Mouse (Mus musculus) thymus, adult 2 months (tissue): ENCODE data around the gene Ppp3ca. TPM values are rescaled to one million over a fixed set of nuclear protein-coding genes. Genes with fewer than 3 reads are reported as not detected.
A peak's percentile ranks its signal among the peaks of the same experiment; 100 is the strongest.

Source experiments
- DNase-seq: peaks from one replicate; pipeline ENCODE4 v3.0.0; 2021
- H3K27ac ChIP-seq: fragments of 200-500 bp; 2 replicates; pipeline ENCODE4 v1.5.1; 2012; ENCODE audit warnings: low read length, control low read depth; ENCODE audit not compliant: control insufficient read depth, insufficient read depth
- H3K27me3 ChIP-seq: fragments of 200-500 bp; 2 replicates; pipeline ENCODE4 v1.6.1; 2012; ENCODE audit warnings: mild to moderate bottlenecking, low read length, moderate library complexity, mixed read lengths; ENCODE audit not compliant: control insufficient read depth, insufficient read depth
- H3K36me3 ChIP-seq: fragments of 200-500 bp; 2 replicates; pipeline ENCODE4 v1.6.1; 2012; ENCODE audit warnings: mild to moderate bottlenecking, low read length, moderate library complexity; ENCODE audit not compliant: control insufficient read depth, insufficient read depth
- H3K4me1 ChIP-seq: fragments of 200-500 bp; replicated peaks from 2 replicates; pipeline ENCODE4 v1.6.1; 2012; ENCODE audit warnings: low read length; ENCODE audit not compliant: control insufficient read depth, insufficient read depth
- H3K4me3 ChIP-seq: fragments of 200-500 bp; 2 replicates; pipeline ENCODE4 v1.5.1; 2012; ENCODE audit warnings: mild to moderate bottlenecking, low read length, control low read depth, moderate library complexity; ENCODE audit not compliant: control insufficient read depth, insufficient read depth
- CTCF ChIP-seq: fragments of 200-500 bp; IDR thresholded peaks from 2 replicates; pipeline ENCODE4 v1.5.1; 2012; ENCODE audit warnings: mild to moderate bottlenecking, control low read depth, low read length, moderate library complexity, borderline replicate concordance; ENCODE audit not compliant: control insufficient read depth, poor library complexity, insufficient read depth; ENCODE audit errors: extremely low read depth
- POLR2A ChIP-seq: fragments of 200-500 bp; IDR thresholded peaks from 2 replicates; pipeline ENCODE4 v1.6.1; 2012; ENCODE audit warnings: mild to moderate bottlenecking, low read length, control low read depth, moderate library complexity; ENCODE audit not compliant: control insufficient read depth, poor library complexity, insufficient read depth; ENCODE audit errors: extremely low read depth
- WGBS: fragments of 180-500 bp; shearing (Covaris S2); methylation state at CpG from one replicate; pipeline ENCODE4 v1.1.7; 2018; 5-methylcytosine and 5-hydroxymethylcytosine counted together
- polyA plus RNA-seq: library from polyadenylated mRNA; depleted of rRNA; stranded (reverse); fragments of >200 nt; gene quantifications from 2 replicates; pipeline ENCODE4 v1.2.3, GENCODE M21; 2012

The Ppp3ca gene
- polyA plus RNA-seq, 1 experiment, result 5.6 TPM

DNA sequence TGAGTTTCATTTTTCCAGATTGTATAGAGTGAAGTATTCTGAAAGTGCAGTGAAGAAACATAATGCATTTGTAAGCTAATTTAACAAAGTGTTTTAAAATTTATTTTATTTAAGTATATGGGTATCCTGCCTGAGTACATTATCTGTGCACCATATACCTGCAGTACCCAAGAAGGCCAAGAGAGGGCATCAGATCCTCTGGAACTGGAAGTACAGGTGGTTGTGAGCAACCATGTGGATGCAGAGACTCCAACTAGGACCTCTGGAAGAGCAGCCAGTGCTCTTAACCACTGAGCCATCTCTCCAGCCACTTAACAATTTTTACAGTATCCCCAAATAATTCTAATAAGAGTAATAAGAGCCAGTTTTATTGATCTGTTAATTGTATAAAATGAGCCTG is 225.6 kb downstream of the Ppp3ca start:
- DNase-seq, result peak; percentile 63
- TF ChIP-seq CTCF (no peak), POLR2A (no peak)
- no peak overlapping the region for H3K4me3 ChIP-seq
- no peaks in the 10 kb centered on the region for H3K36me3 ChIP-seq
- H3K4me1 ChIP-seq, result no peaks in the 10 kb centered on the region
- H3K27me3 ChIP-seq, result no peaks in the 10 kb centered on the region
- no peak overlapping the region for H3K27ac ChIP-seq

DNA sequence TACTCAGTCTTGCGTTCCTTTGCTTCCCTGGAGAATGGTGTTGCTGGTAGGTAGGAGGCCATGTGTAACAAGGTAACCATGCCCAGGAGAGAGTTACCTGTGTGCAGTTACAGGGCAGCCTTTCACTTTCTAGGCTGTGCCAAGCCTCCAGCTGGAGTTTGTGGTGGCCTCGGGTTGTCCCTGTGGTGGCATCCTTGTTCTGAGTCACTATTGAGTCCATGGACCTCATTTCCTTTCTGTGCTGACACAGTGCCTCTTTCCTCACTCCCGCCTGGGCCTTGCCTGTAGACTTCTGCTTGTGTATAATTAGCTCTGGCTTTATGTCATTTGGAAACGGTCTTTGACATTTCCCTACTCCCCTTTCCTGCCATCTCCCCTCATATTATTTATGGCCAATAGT is 226.4 kb downstream of the Ppp3ca start:
- H3K27ac ChIP-seq, result no peak overlapping the region
- no peaks in the 10 kb centered on the region for H3K36me3 ChIP-seq
- no peak overlapping the region for H3K4me3 ChIP-seq
- WGBS, result 95% methylated on average over 4 of the region's 4 CpGs
- DNase-seq, result no peak
- H3K4me1 ChIP-seq, result no peaks in the 10 kb centered on the region
- TF ChIP-seq CTCF (no peak), POLR2A (no peak)
- no peaks in the 10 kb centered on the region for H3K27me3 ChIP-seq

DNA sequence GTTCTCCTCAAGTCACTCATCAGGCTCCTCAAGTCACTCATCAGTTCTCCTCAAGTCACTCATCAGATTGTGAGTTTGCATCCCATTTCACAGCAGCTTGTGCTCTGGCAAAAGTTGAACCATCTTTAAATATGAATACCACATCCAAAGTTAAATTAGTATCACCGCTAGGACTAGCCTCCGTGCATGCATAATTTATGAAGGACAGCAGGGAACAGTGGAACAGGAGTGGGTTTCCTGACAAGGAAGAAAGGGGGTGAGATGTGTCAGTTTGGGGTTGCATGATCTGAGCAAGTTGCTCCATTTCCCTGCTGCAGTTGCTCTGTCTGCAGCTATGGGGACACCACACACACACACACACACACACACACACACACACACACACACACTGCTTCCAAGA is 229.8 kb downstream of the Ppp3ca start:
- H3K27ac ChIP-seq, result no peak overlapping the region
- no peaks in the 10 kb centered on the region for H3K36me3 ChIP-seq
- 100% methylated on average over 2 of the region's 2 CpGs for WGBS
- H3K27me3 ChIP-seq, result no peaks in the 10 kb centered on the region
- DNase-seq, result no peak
- H3K4me1 ChIP-seq, result no peaks in the 10 kb centered on the region
- no peak overlapping the region for H3K4me3 ChIP-seq
- no peak for TF ChIP-seq CTCF
- no peak for TF ChIP-seq POLR2A

DNA sequence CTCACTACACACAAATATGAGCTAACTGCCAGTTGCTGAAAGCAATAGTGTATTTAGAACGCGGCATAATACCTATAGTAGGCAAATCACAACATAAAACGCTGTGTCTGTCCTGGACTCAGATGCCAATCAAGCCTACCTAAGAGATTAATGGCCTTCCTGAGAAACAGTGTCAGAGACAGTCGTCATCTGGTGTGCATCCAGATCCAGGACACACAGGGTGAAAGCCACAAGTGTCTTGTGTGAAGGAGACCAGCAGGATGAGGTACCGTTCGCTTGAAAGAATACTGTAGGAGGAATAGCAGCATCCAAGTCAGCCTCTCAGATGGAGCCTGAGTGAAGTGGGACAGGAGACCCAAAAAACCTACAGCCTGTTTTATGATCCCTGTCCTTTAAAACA is 231.1 kb downstream of the Ppp3ca start:
- 97% methylated on average over 6 of the region's 6 CpGs for WGBS
- no peak overlapping the region for H3K4me3 ChIP-seq
- no peaks in the 10 kb centered on the region; the same call in 1 of the 2 replicates for H3K4me1 ChIP-seq
- no peaks in the 10 kb centered on the region for H3K27me3 ChIP-seq
- H3K27ac ChIP-seq, result no peak overlapping the region
- TF ChIP-seq POLR2A (no peak), CTCF (no peak)
- no peaks in the 10 kb centered on the region for H3K36me3 ChIP-seq
- no peak for DNase-seq

DNA sequence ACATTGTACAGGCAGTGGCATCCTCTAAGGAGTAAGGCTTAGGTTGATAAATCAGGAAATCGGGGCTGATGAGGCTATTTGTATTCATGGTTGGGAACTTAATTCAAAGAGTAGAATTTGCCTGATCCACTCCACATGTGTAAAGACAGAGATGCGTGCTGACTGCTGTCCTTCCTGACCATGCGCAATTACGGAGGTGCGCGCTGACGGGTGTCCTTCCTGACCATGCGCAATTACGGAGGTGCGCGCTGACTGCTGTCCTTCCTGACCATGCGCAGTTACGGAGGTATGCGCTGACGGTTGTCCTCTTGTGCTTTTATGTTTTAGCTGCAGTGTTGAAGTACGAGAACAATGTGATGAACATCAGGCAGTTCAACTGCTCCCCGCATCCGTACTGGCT is 232.9 kb downstream of the Ppp3ca start:
- 99% methylated on average over 18 of the region's 18 CpGs for WGBS
- H3K27ac ChIP-seq, result no peak overlapping the region
- TF ChIP-seq CTCF, result no peak
- TF ChIP-seq POLR2A, result no peak
- H3K4me1 ChIP-seq, result no peaks in the 10 kb centered on the region; the same call in 1 of the 2 replicates
- no peaks in the 10 kb centered on the region for H3K27me3 ChIP-seq
- H3K4me3 ChIP-seq, result no peak overlapping the region
- no peak for DNase-seq
- H3K36me3 ChIP-seq, result no peaks in the 10 kb centered on the region

DNA sequence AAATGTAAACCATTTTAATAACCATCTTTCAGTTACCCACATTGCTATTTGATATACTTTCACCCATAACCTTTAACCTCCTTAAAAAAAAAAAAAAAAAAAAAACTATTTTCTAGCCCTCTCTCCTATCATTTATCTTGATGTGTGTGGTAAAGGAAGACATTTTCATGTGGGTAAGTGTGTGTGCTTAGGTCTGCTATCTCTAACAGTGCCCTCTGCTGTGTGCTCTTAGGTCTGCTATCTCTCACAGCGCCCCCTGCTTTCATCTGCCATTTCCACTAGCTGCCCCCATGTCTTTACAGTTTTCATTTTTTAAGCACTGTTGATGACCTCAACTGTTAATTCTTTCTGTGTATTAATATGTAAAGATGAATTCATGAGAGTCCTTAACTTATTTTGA is 235.7 kb downstream of the Ppp3ca start:
- Histone ChIP-seq H3K27me3 (no peaks in the 10 kb centered on the region), H3K27ac (no peak overlapping the region), H3K36me3 (no peaks in the 10 kb centered on the region), H3K4me3 (no peak overlapping the region), H3K4me1 (no peaks in the 10 kb centered on the region; the same call in 1 of the 2 replicates)
- WGBS, result 60% methylated on average over 1 of the region's 1 CpGs
- no peak for TF ChIP-seq POLR2A
- TF ChIP-seq CTCF, result no peak
- peak; percentile 28 for DNase-seq

DNA sequence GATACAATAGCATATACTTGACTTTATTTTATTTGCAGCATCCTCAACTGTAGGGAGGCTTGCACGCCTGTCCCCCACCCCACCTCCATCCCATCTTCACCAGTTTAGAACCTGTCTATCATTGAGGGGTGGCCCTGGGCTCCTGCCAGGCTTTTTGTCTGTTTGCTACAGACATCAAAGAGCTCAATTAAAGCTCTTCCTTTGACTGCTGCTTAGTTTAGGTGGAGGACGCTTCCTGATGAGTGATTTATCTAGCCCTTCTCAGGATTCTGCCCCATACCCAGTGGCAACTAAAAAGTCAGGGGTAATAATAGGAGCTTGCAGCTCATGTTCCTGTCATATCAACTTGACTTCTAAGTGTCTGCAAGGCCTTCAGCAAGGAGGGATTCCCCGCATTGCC is 239.6 kb downstream of the Ppp3ca start:
- no peaks in the 10 kb centered on the region for H3K36me3 ChIP-seq
- no peak overlapping the region for H3K4me3 ChIP-seq
- TF ChIP-seq CTCF, result no peak
- TF ChIP-seq POLR2A, result no peak
- no peaks in the 10 kb centered on the region; the same call in 1 of the 2 replicates for H3K4me1 ChIP-seq
- no peak overlapping the region for H3K27ac ChIP-seq
- DNase-seq, result no peak
- WGBS, result 87% methylated on average over 3 of the region's 3 CpGs
- H3K27me3 ChIP-seq, result no peaks in the 10 kb centered on the region
